Mouse (Mus musculus) embryo, embryonic 10.5 days (tissue): ENCODE results near the gene Gbp5.
A peak's percentile ranks its signal among the peaks of the same experiment; 100 is the strongest.
"Not testable (repeated sequence)": the region's sequence is repeated elsewhere in the genome, so short reads cannot be mapped to it uniquely, and the experiment has no call there.

Experiments used
- DNase-seq: peaks from one replicate; pipeline ENCODE4 v3.0.0-alpha.2; 2015; ENCODE audit warnings: low spot score

The Gbp5 gene

GRCm38 (mm10) chr3:142542776-142543175 lies 49.0 kb downstream of the Gbp5 start:
- not testable (repeated sequence) for DNase-seq

- no peak for DNase-seq
These were observed 52.9 kb downstream of the Gbp5 start for GRCm38 (mm10) chr3:142546690-142547089.

- no peak for DNase-seq
These were observed 56.4 kb downstream of the Gbp5 start for GRCm38 (mm10) chr3:142550052-142550676.

- no peak for DNase-seq
These were observed 60.8 kb downstream of the Gbp5 start for GRCm38 (mm10) chr3:142554601-142555000.

- DNase-seq: no peak
These were observed 61.8 kb downstream of the Gbp5 start for GRCm38 (mm10) chr3:142555623-142556022.

- DNase-seq: no peak
These were observed 66.0 kb downstream of the Gbp5 start, which contains the start of gene Gbp3 for GRCm38 (mm10) chr3:142559632-142560228. TSS of gene Gbp3 (plus strand) at chr3:142560026.

- DNase-seq: peak; percentile 92
These were observed 66.6 kb downstream of the Gbp5 start for GRCm38 (mm10) chr3:142560296-142560948.

- DNase-seq: no peak
These were observed 67.4 kb downstream of the Gbp5 start for GRCm38 (mm10) chr3:142561045-142561646.

GRCm38 (mm10) chr3:142561666-142562065 lies 67.9 kb downstream of the Gbp5 start:
- DNase-seq: no peak

GRCm38 (mm10) chr3:142567490-142567889 lies 73.7 kb downstream of the Gbp5 start:
- DNase-seq: not testable (repeated sequence)

GRCm38 (mm10) chr3:142570738-142571137 lies 77.0 kb downstream of the Gbp5 start:
- no peak for DNase-seq
